Mouse (Mus musculus) forebrain, embryonic 16.5 days (tissue): Measurements from ENCODE around the gene Spsb4. TPM values are rescaled to one million over a fixed set of nuclear protein-coding genes. Genes with fewer than 3 reads are reported as not detected.
A peak's percentile ranks its signal among the peaks of the same experiment; 100 is the strongest.

ENCODE experiments used
- ATAC-seq: fragments of 200-750 bp; cut with Nextera tagmentation; 2 replicates; pipeline ENCODE4 v1.8.0; 2017; ENCODE audit warnings: mild to moderate bottlenecking, moderate library complexity
- H3K27ac ChIP-seq: fragments of 300-500 bp; sonication (generic); 2 replicates; pipeline ENCODE4 v1.5.1; 2014; ENCODE audit warnings: low read length, control low read depth
- H3K27me3 ChIP-seq: fragments of 300-500 bp; sonication (generic); replicated peaks from 2 replicates; pipeline ENCODE4 v1.6.1; 2014; ENCODE audit warnings: low read length; ENCODE audit not compliant: control insufficient read depth, insufficient read depth
- H3K36me3 ChIP-seq: fragments of 300-500 bp; sonication (generic); 2 replicates; pipeline ENCODE4 v1.6.1; 2014; ENCODE audit not compliant: control insufficient read depth, insufficient read depth
- H3K4me1 ChIP-seq: fragments of 300-500 bp; sonication (generic); replicated peaks from 2 replicates; pipeline ENCODE4 v1.6.1; 2014; ENCODE audit warnings: low read length; ENCODE audit not compliant: control insufficient read depth, insufficient read depth
- H3K4me2 ChIP-seq: fragments of 300-500 bp; sonication (generic); 2 replicates; pipeline ENCODE4 v1.6.1; 2014; ENCODE audit warnings: mild to moderate bottlenecking, low read length, control low read depth
- H3K4me3 ChIP-seq: fragments of 300-500 bp; sonication (generic); replicated peaks from 2 replicates; pipeline ENCODE4 v1.5.1; 2014; ENCODE audit warnings: mild to moderate bottlenecking, low read length, control low read depth
- H3K9ac ChIP-seq: fragments of 300-500 bp; sonication (generic); replicated peaks from 2 replicates; pipeline ENCODE4 v1.6.1; 2014; ENCODE audit warnings: low read depth, low read length, control low read depth
- H3K9me3 ChIP-seq: fragments of 300-500 bp; sonication (generic); 2 replicates; pipeline ENCODE4 v1.6.1; 2016; ENCODE audit warnings: low read length; ENCODE audit not compliant: control insufficient read depth
- WGBS: fragments of 180-500 bp; shearing (Covaris S2); extraction: QIAGEN DNeasy Blood & Tissue Kit; methylation state at CpG from one replicate; pipeline ENCODE4 v1.1.7; 2014; 5-methylcytosine and 5-hydroxymethylcytosine counted together
- polyA plus RNA-seq: library from polyadenylated mRNA; unstranded; fragments of >200 nt; fragmentation: Nextera tagmentation; extraction: Ambion mirVana; gene quantifications from 2 replicates; pipeline ENCODE4 v1.2.1, GENCODE M21; 2015

The Spsb4 gene
- 20.9 and 23.4 TPM in 2 replicates for polyA plus RNA-seq

- peak; percentile 89 for ATAC-seq
- Histone ChIP-seq H3K9ac (peak within 1 kb of the TSS; percentile 98), H3K36me3 (no peaks in the 10 kb centered on the region), H3K4me2 (peak within 1 kb of the TSS; percentile 90), H3K4me1 (peaks cover 35% of the 10 kb centered on the region), H3K9me3 (no peaks in the 10 kb centered on the region), H3K27me3 (no peaks in the 10 kb centered on the region), H3K27ac (peak within 1 kb of the TSS; percentile 94), H3K4me3 (peak within 1 kb of the TSS; percentile 91)
- under 1% methylated on average over 40 of the region's 47 CpGs for WGBS
Observed at GRCm38 (mm10) chr9:97018677-97019147, at the start of gene Spsb4. Gene Spsb4 (minus strand): TSS chr9:97018843.

- Histone ChIP-seq H3K27me3 (no peaks in the 10 kb centered on the region), H3K4me2 (no peak overlapping the region), H3K4me1 (no peaks in the 10 kb centered on the region; the same call in 1 of the 2 replicates), H3K36me3 (no peaks in the 10 kb centered on the region), H3K27ac (no peak overlapping the region), H3K4me3 (no peak overlapping the region), H3K9ac (no peak overlapping the region), H3K9me3 (no peaks in the 10 kb centered on the region)
- no peak for ATAC-seq
- WGBS: 78% methylated on average over 6 of the region's 6 CpGs
Observed at GRCm38 (mm10) chr9:97067761-97068160, 49.1 kb upstream of the Spsb4 start.

GRCm38 (mm10) chr9:97065885-97066284 lies 47.2 kb upstream of the Spsb4 start:
- ATAC-seq: no peak
- Histone ChIP-seq H3K4me3 (no peak overlapping the region), H3K27me3 (no peaks in the 10 kb centered on the region), H3K27ac (no peak overlapping the region), H3K36me3 (no peaks in the 10 kb centered on the region), H3K4me2 (no peak overlapping the region), H3K9ac (no peak overlapping the region), H3K9me3 (no peaks in the 10 kb centered on the region), H3K4me1 (no peaks in the 10 kb centered on the region; the same call in 1 of the 2 replicates)
- 69% methylated on average over 4 of the region's 4 CpGs for WGBS

GRCm38 (mm10) chr9:97065216-97065615 lies 46.6 kb upstream of the Spsb4 start:
- no peaks in the 10 kb centered on the region for H3K9me3 ChIP-seq
- no peak overlapping the region for H3K4me2 ChIP-seq
- WGBS: 69% methylated on average over 5 of the region's 5 CpGs
- no peaks in the 10 kb centered on the region for H3K27me3 ChIP-seq
- H3K4me1 ChIP-seq: no peaks in the 10 kb centered on the region; the same call in 1 of the 2 replicates
- no peak overlapping the region for H3K4me3 ChIP-seq
- no peak overlapping the region for H3K9ac ChIP-seq
- H3K27ac ChIP-seq: no peak overlapping the region
- no peaks in the 10 kb centered on the region for H3K36me3 ChIP-seq
- ATAC-seq: no peak

GRCm38 (mm10) chr9:97064161-97064560 lies 45.5 kb upstream of the Spsb4 start:
- WGBS: 79% methylated on average over 1 of the region's 1 CpGs
- Histone ChIP-seq H3K27me3 (no peaks in the 10 kb centered on the region), H3K27ac (no peak overlapping the region), H3K9me3 (no peaks in the 10 kb centered on the region), H3K4me2 (no peak overlapping the region), H3K4me3 (no peak overlapping the region), H3K4me1 (no peaks in the 10 kb centered on the region; the same call in 1 of the 2 replicates), H3K36me3 (no peaks in the 10 kb centered on the region), H3K9ac (no peak overlapping the region)
- ATAC-seq: no peak

GRCm38 (mm10) chr9:97061696-97062095 lies 43.1 kb upstream of the Spsb4 start:
- H3K27me3 ChIP-seq: no peaks in the 10 kb centered on the region
- H3K9ac ChIP-seq: no peak overlapping the region
- WGBS: 95% methylated on average over 9 of the region's 9 CpGs
- no peaks in the 10 kb centered on the region for H3K9me3 ChIP-seq
- no peak overlapping the region for H3K4me2 ChIP-seq
- H3K4me3 ChIP-seq: no peak overlapping the region
- ATAC-seq: no peak
- H3K4me1 ChIP-seq: no peaks in the 10 kb centered on the region; the same call in 1 of the 2 replicates
- H3K36me3 ChIP-seq: no peaks in the 10 kb centered on the region
- no peak overlapping the region for H3K27ac ChIP-seq

GRCm38 (mm10) chr9:97056541-97057338 lies 38.1 kb upstream of the Spsb4 start:
- H3K4me2 ChIP-seq: no peak overlapping the region
- no peak overlapping the region for H3K9ac ChIP-seq
- WGBS: 80% methylated on average over 18 of the region's 18 CpGs
- no peak for ATAC-seq
- H3K9me3 ChIP-seq: no peaks in the 10 kb centered on the region
- no peak overlapping the region for H3K4me3 ChIP-seq
- H3K27ac ChIP-seq: no peak overlapping the region
- H3K27me3 ChIP-seq: no peaks in the 10 kb centered on the region
- 0 out of 2 replicates have a peak, but pooled peaks cover 2% of the 10 kb centered on the region for H3K4me1 ChIP-seq
- no peaks in the 10 kb centered on the region for H3K36me3 ChIP-seq

- no peaks in the 10 kb centered on the region for H3K27me3 ChIP-seq
- H3K9ac ChIP-seq: no peak overlapping the region
- H3K36me3 ChIP-seq: no peaks in the 10 kb centered on the region
- peaks cover 8% of the 10 kb centered on the region for H3K4me1 ChIP-seq
- H3K4me3 ChIP-seq: no peak overlapping the region
- ATAC-seq: no peak
- 43% methylated on average over 14 of the region's 14 CpGs for WGBS
- no peak overlapping the region for H3K27ac ChIP-seq
- H3K9me3 ChIP-seq: no peaks in the 10 kb centered on the region
- no peak overlapping the region for H3K4me2 ChIP-seq
Observed at GRCm38 (mm10) chr9:97055906-97056305, 37.3 kb upstream of the Spsb4 start.

GRCm38 (mm10) chr9:97051176-97051575 lies 32.5 kb upstream of the Spsb4 start:
- peak; percentile 83 for ATAC-seq
- H3K27ac ChIP-seq: peak overlapping the region; percentile 50; the same call in 1 of the 2 replicates
- peaks cover 6% of the 10 kb centered on the region for H3K4me1 ChIP-seq
- H3K9ac ChIP-seq: 0 out of 2 replicates have a peak overlapping the region, but pooled peaks have one; percentile 9
- no peak overlapping the region for H3K4me3 ChIP-seq
- no peaks in the 10 kb centered on the region for H3K36me3 ChIP-seq
- H3K4me2 ChIP-seq: no peak overlapping the region
- no peaks in the 10 kb centered on the region for H3K27me3 ChIP-seq
- WGBS: 9% methylated on average over 8 of the region's 8 CpGs
- no peaks in the 10 kb centered on the region for H3K9me3 ChIP-seq
